Mouse (Mus musculus) common myeloid progenitor, adult 5-6 weeks (primary cell): ENCODE data around the gene Selenot. TPM values are rescaled to one million over a fixed set of nuclear protein-coding genes. Genes with fewer than 3 reads are reported as not detected.
A peak's percentile ranks its signal among the peaks of the same experiment; 100 is the strongest.
"Not testable (repeated sequence)": the region's sequence is repeated elsewhere in the genome, so short reads cannot be mapped to it uniquely, and the experiment has no call there.

Experiments used
- ATAC-seq: replicated peaks from 2 replicates; pipeline ENCODE4 v1.8.0; 2016; ENCODE audit warnings: low read depth, mild to moderate bottlenecking, moderate TSS enrichment, inconsistent platforms; ENCODE audit not compliant: poor library complexity, severe bottlenecking
- total RNA-seq: library from RNA; stranded (forward); fragments of 200-1000, 187-1606 nt; gene quantifications from 2 replicates; pipeline ENCODE4 v1.2.3, GENCODE M21; 2017

Gene Selenot
- 156 and 164 TPM in 2 replicates for total RNA-seq

DNA sequence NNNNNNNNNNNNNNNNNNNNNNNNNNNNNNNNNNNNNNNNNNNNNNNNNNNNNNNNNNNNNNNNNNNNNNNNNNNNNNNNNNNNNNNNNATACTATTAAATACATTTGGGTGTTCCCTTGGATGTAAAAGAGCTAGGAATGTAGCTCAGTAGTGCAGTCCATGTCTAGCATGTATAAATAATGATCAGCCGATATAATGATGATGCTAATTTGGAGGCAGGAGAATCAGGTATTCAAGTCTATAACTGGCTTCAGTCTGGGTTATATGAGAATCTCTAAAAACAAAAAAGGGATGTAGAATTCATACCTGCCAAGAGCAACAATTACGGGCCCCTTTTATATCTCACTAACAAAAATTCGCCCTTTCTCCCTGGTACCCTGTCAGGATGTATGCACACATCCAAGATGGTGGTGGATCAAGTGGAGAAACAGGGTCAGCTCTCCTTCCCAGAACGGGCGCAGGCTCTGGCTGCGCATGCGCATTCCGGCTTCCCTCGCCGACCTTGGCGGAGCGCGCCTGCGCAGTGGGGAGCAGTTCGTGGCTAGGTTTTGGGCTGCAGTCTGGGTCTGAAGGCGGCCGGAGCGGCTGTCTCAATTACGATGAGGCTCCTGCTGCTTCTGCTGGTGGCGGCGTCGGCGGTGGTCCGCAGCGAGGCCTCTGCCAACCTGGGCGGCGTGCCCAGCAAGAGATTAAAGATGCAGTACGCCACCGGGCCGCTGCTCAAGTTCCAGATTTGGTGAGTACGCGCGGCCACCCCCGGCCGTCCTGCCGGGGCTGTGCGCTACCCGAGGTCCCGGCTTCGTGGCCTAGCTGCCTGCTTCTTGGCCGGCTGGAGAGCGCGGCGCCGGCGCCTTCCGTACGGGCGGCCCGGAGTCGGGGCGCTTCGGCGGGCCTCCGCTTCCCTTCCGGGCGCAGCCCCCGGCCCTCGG, at the start of gene Selenot:
TSS of gene Selenot (plus strand) at position 500 of the 930 bp plus-strand sequence.
- peak; percentile 94 for ATAC-seq

DNA sequence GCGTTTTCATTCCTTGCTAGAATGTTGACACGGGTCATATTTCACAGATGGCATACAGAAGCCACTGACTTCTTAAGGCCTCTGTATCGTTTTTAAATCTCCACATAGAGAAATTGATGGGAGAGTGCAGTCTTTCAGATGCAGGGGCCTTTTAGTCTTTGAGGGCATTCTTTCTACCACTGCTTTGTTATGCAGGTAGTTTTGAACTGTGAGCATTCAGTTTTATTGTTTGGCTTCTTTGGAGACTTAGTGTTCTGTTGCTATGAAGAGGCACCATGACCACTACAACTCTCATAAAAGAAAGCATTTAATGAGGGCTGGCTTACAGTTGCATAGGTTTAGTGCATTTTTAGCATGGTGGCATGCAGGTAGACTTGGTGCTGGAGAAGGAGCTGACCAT, 39.9 kb upstream of the Selenot start:
- ATAC-seq, result no peak

DNA sequence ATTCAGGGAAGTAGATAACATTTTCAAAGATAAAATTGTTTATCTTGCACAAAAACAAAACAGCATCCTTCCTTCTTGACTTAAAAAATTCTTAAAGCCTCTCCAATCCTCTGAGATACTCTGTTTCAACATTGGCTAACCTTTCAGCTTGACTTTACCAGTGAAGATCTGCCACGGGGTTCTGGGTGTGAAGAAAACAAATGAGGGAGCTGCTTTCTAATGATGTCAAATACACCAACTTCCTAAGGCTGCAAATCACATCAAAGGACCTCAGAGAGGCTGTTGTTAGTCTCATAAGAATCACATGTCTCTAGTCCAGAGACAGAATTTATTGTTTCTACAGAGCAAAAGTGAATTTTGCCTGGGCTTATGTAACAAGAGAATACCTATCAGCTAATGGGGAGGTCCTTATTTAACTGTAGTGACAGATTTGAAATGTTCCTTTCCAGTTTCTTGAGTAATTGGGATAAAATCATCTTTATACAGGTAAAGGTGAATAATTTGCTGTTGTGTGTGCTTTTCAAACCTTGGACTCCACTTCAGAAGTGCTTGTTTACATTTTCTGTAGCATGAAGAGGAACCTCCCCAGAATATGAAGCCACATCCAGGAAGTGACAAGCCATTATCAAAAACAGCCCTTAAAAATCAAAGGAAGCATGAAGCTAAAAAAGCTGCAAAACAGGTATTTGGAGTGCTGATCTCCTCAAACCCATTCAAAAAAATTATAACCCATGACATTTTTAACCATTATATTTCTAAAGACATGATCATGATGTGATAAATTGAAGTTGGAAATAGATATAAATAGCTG, 24.2 kb upstream of the Selenot start:
- no peak for ATAC-seq

DNA sequence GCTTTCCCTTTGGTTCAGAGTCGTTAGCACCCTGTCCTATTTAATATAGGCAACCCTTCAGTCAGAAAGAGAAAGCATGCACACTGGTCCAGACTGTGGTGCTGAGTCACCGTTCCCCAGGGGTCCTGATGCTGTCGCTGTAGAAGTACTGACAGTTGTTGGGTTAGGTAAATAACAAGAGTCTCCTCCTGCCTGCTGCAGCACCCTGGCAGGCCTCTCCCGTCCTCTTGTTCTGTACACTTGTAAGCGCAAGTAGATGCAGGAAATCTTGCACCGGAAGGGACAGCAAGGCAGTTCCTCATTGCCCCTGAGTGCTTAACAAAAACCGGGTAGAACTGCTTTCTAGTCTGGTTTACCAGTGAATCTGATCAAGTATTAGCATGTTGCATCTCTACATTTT, 19.8 kb upstream of the Selenot start:
- ATAC-seq, result peak; percentile 36

DNA sequence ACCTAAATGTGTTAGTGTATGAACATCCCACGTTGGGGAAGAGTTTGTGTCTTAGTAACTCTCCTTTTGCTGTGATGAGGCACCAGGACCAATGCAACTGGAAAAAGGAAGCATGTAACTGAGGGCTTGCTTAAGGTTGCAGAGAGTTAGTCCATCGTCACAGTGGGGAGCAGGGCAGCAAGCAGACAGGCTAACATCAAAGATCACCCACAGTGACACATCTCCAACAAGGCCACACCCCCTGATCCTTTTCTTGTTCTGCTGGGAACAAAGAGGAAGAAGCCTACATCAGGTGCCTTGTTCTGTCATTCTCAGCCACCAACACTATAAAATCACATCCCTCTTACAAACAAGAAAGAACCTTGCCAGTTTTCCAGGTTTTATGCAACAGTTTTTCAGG, 16.5 kb upstream of the Selenot start:
- no peak for ATAC-seq

DNA sequence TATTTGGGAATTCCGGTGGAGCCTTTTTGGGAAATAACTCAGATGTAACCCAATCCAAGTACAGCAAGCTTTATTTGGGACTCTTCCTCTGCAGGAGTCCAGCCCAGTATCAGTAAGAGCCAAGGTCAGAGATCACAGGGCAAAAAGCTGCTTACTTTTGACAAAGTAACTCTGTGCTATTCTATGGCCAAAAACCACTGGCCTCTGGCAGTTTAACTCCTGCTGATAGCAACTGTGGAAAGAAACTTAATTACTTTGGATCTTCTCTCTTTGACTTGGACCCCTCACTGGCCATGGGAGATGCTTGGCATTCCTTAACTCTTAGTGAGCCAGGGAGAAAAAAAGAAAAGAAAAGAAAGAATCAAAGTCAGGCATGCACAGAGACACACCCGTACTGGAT, 15.0 kb upstream of the Selenot start:
- ATAC-seq, result no peak

DNA sequence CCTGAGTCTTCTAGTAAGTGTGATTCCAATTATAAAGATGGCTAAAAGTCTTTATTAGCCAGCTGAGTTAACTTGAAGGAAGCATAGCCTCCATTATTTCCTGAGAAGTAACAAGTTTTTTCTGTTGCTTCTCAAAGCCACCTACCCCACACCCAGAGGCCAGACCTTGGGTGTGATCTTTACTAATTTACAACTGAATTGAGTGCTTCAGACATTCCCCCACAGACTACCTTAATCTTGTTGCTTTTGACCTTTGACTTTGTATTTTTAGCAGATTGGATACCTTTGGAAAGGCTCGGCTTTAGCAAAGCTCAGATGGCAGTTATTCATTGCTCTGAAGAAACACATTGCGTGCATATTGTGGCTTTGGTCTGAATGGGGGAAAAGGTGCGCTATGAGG, 5.6 kb upstream of the Selenot start:
- ATAC-seq, result no peak

DNA sequence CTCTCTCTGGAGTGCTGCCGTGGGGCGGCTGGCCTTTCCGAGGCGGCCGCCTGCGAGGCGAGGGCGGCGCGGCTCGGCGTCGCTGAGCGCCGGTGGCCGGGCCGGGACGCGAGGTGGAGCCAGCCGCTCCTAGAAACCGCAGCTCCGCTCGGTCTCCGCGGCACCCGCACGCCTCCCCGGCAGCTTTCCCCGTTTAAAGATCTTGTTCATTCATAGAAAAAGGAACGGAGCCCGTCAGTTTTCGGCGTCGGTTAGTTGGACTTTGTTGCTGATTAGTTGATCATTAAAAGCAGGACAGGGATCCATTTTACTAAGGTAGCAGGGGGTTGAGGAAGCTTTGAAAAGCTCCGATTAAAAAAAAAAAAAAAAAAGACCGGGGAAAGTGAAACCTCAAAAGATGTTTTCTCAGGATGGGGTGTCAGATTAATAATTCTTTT, 649 bp downstream of the Selenot start:
- peak; percentile 46 for ATAC-seq

DNA sequence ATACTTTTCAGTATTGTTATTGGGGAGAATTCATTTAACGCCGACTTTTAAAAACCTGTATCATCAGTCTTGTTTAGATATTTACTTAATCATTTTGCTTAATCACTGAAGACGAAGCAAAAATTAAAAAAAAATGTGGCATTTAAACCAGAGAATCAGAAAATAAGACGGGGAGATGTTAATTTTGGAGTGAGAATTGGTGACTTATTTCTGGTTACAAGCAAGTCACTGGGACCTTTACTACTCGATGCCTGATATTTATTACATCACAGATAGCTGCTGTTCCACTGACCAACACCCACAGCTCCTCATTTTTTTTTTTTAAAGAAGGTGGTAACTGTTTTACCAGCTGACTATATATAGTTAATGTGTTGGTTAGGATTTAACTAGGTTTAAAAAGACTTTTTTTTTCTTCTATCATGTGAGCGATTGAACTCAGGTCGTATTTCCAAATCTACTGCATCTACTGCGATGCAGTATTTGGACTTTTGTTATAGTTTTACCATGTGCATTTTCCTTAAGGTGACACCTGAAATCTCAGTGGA, 1.1 kb downstream of the Selenot start:
- ATAC-seq, result no peak

DNA sequence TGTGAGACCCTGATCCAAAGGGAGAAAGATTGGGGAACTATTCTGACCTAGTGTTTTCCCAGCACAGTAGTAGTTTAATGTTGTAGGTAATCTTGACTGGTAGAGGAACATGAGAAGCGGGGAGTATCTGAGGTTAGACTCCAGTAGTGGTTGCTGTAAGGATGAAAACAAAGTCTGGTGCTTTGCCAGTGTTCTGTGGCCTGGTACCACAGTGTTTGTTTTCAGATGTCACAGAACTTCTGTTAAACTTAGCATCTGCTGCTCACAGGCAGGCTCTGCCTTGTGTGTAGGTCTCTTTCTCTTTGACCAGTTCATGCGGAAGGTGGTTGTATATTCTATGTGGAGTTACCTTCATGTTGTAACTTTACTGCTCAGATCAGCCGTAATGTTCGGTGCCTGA, 5.1 kb downstream of the Selenot start:
- ATAC-seq, result 0 out of 2 replicates have a peak, but pooled peaks have one; percentile 10

DNA sequence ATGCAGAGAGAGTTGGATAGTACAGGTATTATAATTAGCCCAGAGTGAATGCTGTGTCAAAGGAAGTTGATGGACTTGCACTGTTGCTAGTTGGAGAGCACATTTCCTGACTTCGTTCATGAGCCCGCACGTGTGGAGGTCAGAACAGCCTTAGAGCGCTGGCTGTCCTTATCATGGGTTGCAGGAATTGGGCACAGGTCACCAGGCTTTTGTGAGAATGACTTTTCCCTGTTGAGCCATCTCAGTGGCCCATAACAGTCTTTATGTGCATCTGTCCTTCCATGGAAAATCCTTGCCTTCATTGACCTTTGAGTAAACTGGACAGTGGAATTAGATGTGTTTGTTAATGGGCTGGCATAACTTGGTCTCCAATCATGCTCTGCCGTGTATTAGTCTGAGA, 5.9 kb downstream of the Selenot start:
- peak; percentile 34; the same call in 1 of the 2 replicates for ATAC-seq

DNA sequence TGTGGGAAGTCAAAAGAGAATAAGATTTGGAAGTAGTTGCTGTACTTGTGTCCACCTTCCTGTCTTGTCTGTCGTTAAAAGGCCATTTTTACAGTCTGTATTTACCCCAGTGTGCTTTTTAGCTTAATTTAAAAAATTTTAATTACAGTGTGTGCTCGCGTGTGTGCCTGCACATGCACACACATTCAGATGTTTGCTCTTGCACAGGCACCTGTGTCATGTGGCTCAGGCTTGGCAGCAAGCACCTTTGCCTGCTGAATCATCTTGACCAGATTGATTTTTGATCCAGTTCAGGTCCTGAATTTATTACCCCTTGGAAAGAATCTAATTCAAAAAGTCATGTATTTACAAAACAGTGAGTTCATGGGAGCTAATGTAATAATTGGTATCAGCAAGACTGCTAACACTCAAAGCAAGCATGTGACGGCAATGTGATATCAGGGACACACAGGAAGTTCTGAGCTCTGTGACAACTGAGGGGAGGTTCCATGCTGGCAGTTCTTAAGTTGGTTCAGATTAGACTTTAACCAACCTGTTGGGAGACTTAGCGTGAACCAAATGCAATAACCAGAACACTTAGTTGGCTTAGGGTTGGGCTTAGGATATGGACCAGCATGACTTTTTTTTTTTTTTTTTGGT, 6.5 kb downstream of the Selenot start:
- ATAC-seq, result peak; percentile 85

DNA sequence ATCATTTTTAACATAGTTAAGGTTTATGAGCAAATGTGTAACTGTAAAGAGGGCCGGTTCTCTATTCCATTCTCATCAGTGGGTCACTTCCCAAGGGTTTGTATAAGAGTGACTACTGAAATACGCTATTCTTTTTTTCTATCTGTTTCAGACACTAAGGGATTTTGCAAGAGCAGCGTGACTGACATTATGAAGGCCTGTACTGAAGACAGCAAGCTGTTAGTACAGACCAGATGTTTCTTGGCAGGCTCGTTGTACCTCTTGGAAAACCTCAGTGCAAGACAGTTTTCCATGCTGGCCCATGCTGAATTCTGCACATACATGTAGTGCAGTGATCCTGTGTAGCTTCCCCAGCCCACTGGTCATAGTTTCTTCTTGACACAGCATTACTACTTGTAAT, 14.1 kb downstream of the Selenot start:
- ATAC-seq, result not testable (repeated sequence)

DNA sequence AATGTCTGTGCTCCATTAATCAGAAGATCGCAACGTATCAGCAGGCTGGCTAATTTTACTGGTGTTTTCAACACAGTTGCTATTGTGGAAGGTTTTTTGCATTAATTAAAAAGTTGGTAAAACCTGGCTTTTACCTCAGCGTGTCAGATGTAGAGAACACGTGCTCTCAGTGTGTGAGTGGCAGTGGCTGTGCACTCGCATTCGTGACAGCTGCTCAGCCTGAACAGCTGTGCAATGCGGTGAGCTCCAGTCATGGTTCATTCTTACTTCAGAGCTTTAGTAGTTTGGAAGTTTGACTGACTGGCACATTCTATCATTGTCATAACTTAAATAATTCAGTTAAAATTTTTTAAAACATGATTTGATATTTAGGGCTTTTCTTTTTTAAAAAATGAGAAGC, 16.2 kb downstream of the Selenot start:
- not testable (repeated sequence) for ATAC-seq

DNA sequence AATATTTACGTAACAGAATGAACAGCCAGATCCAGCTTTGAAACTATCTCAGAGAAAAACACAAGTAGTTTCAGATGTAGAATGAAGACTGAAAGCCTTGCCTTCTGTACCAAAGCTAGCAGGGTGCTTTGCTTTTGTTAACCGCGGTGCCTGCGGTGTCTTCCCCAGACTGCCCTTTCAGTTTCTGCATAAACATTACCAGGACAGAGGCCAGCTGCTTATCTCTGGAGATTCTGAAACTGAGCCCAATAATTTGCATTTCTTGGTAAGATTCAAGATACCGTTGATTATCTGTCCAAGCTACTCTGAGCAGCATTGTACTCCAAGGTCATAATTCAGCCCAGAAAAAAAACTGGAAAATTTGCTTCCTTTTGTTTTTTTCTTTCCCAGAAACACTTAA, 17.2 kb downstream of the Selenot start:
- ATAC-seq, result no peak

DNA sequence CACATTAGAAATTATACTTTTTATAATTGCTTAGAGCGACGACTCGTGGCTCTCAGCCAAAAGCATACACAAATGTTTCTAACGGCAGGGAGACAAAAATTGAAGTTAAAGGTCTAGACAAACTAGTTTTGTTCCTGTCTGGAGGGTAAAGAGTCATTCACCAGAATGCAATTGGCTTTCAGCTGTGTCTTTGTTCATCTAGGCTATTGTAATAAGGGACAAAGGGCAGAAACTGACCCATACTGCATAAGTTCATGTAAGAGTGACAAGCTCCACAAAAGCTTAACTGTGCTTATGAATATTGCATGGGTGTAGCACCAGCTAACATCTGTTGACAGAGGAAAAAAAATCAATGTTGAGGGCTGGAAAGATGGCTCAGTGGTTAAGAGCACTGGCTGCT, 32.1 kb downstream of the Selenot start:
- ATAC-seq, result no peak

DNA sequence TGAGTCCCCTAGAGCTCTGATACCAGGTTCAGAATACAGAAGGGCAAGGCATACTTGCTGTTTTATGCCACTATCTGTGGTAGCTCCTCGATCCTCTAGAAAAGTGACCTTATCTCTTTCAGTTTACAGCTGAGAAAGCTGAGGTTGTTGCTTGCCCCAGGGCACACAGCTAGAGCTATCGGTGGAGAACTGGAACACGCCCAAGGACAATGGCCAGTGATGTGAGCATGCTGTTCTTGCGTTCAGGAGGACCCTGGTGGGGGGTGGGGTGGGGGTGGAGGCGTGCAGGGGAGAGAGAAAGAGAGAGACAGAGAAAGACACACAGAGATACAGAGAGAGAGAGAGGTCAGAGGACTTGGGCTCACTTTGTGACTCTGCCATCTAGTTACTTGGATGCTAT, 33.5 kb downstream of the Selenot start:
- no peak for ATAC-seq

DNA sequence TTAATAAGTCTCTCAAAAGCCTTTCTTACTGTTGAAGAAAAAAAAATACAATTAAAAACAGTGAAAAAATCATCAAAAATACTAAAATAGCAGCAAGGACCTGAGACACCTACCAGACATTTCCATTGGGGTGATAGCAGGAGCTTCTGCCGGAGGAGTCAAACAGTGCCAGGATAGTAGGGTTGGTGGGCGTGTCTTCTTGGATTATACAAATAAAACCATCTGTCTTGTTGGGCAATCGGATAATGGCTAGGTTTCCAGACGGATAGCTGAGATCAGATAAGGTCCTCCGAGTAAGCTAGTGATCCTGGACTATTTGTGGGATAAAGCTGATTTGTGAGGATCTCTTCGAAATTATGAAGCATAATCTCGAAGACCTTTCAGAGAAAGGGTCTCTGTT, 44.6 kb downstream of the Selenot start:
- ATAC-seq, result no peak

DNA sequence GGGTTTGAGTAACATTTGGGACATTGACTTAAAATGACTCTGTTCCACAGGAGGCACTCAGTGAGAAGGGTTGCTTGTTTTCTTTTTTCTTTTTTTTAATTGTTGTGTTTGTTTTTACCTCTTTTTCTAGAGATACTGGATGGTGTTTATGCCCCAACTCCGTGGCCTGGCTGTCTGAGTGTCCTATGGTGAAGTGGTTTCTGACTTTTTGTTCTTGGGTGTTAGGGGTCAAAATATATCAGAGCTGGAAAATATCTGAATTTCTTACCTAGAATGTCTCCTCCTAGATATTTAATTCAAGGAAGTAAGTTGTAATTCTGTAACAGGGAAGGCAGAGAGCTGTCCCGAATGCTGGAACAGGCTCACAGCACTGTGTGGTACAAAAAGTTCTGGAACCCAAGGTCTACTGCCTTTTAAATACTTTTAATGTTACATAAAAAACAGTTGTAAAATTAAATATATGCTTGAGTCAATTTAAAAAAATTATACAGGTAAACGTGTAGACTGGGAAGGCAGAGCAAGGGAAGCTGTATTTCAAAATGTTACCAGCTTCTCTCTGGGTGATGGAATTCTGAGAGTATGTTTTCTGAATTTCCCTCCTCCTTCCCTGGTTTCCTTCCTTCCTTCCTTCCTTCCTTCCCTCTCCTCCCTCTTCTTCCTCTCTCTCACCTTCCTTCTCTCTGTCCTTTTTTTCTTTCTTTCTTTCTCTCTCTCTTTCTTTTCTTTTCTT, 46.4 kb downstream of the Selenot start:
- ATAC-seq, result no peak

DNA sequence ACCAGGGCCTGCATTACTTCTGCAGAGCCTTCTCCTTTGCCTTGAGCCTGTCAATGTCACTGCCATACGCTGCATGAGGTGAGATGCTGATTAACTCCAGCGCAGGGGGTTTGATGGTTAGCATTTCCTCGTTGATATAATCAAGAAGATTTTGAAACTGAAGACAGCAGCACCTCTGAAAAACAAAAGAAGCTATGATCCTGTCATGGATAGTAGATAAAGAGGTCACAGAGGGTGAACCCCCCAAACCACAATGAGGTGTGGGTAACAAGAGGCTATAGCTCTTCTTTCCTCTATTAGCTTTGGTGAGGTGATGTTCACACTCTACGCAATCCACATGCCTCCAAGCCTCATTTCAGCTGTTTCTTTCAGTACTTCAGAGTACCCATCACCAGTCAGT, 48.5 kb downstream of the Selenot start:
- no peak for ATAC-seq
